Mouse (Mus musculus) granulocyte monocyte progenitor cell, adult 5-6 weeks (primary cell): ENCODE results near the gene Rasgrf2. TPM values are rescaled to one million over a fixed set of nuclear protein-coding genes. Genes with fewer than 3 reads are reported as not detected.
"Not testable (repeated sequence)": the region's sequence is repeated elsewhere in the genome, so short reads cannot be mapped to it uniquely, and the experiment has no call there.

Experiments used
- ATAC-seq: replicated peaks from 2 replicates; pipeline ENCODE4 v1.8.0; 2016; ENCODE audit warnings: mild to moderate bottlenecking, moderate TSS enrichment, inconsistent platforms; ENCODE audit not compliant: poor library complexity, severe bottlenecking
- total RNA-seq, 2 experiments: library from RNA; stranded (forward) in 1 of 2; stranded (reverse) in 1 of 2; fragments of 200-712, 200-1000 nt in 1 of 2; fragments of >200 nt in 1 of 2; fragmentation: Nextera tagmentation in 1 of 2; gene quantifications; 2 replicates each; pipeline ENCODE4 v1.2.3; 2014 to 2017

Gene Rasgrf2
- total RNA-seq (2014; fragmentation: Nextera tagmentation) (1.1 and 1.7 TPM in 2 replicates), total RNA-seq (2017) (0.26 and 0.73 TPM in 2 replicates)

GRCm38 (mm10) chr13:92131384-92132150 lies at the start of gene Rasgrf2:
Rasgrf2 (minus strand) TSS chr13:92131656.
- ATAC-seq: peak; percentile 75

GRCm38 (mm10) chr13:92172686-92173085 lies 41.2 kb upstream of the Rasgrf2 start:
- not testable (repeated sequence) for ATAC-seq

- no peak for ATAC-seq
Observed at GRCm38 (mm10) chr13:92150551-92150950, 19.1 kb upstream of the Rasgrf2 start.

DNA sequence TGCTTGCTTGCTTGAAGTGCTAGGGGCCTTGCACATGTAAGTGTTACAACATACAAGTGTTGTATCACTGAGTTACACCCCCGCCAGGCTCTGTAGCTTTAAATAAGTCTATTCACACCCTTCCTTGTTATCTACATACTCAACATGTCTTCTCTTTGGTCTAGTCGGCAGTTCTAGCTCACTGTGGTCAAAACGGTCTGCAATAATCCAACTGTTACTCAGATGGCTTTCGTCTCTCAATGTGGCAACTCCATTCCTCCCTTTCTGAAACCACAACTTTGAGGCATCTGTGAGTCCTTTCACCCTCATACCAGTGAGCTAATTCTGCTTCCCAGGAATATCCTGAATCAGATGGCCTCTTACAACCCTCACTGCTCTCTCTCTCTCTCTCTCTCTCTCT lies 17.4 kb upstream of the Rasgrf2 start:
- ATAC-seq: no peak

DNA sequence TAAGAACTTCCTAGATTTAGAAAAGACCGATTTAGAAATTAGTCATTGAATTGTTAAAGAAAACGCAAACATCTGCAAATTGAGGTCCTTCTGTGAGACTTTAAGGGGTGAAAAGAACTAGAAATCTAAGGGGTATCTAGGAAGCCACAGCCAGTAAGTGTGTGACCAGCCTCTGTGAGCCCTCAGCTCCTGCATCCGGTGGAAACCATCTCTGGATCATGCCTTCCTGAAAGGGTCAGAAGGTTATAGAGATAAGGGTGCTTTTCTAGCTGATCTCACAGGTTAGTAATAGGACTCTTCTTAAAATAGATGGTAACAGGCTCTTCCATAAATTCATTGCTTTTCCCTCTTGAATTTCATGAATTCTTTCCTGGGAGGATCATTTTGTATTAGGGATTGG lies 3.3 kb upstream of the Rasgrf2 start:
- ATAC-seq: no peak

GRCm38 (mm10) chr13:92132599-92132998 lies 1.1 kb upstream of the Rasgrf2 start:
- ATAC-seq: no peak

GRCm38 (mm10) chr13:92130994-92131383 lies 467 bp downstream of the Rasgrf2 start:
- 0 out of 2 replicates have a peak, but pooled peaks have one; percentile 12 for ATAC-seq

GRCm38 (mm10) chr13:92129877-92130276 lies 1.6 kb downstream of the Rasgrf2 start:
- ATAC-seq: no peak

- ATAC-seq: no peak
Observed at GRCm38 (mm10) chr13:92125902-92126301, 5.6 kb downstream of the Rasgrf2 start.

DNA sequence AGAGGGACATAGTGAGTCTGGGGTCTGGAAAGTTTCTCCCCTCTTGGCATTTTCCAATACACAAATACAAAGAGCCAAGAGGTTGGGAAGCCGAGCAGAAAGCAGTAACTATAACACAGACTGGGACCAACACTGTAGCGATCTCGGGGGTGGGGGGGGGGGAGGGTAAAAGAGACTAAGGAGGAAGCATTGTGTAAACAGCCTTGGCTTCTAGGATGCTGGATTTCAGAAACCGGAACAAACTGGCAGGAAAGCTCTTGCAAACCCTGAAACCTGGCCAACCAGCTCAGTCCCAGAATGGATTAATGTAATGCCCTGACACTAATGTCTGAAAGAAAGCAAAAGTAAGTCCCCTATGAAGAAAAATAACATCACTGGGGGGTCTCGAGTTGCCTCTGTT lies 11.8 kb downstream of the Rasgrf2 start:
- ATAC-seq: no peak

- no peak for ATAC-seq
Observed at GRCm38 (mm10) chr13:92114076-92114475, 17.4 kb downstream of the Rasgrf2 start.

- ATAC-seq: no peak
Observed at GRCm38 (mm10) chr13:92108237-92108636, 23.2 kb downstream of the Rasgrf2 start.

- no peak for ATAC-seq
Observed at GRCm38 (mm10) chr13:92104259-92104658, 27.2 kb downstream of the Rasgrf2 start.

DNA sequence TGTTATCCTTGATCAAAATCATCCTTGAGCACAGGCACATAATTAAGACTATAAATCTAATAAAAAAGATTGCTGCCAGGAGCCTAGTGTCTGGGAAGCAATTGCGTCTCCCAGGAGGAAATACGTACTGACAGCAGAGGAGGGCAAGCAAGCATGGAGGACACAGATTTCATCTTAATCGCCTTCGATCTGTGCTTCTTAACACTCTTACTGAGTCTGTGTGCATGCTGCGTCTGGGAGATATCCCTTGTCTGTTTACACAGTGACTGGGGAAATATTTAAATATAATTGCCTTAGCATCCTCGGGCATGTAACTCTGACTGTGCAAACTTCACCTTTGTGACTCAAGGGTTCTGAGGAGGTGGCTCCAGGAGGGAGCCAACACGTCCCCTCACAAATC lies 33.0 kb downstream of the Rasgrf2 start:
- no peak for ATAC-seq

DNA sequence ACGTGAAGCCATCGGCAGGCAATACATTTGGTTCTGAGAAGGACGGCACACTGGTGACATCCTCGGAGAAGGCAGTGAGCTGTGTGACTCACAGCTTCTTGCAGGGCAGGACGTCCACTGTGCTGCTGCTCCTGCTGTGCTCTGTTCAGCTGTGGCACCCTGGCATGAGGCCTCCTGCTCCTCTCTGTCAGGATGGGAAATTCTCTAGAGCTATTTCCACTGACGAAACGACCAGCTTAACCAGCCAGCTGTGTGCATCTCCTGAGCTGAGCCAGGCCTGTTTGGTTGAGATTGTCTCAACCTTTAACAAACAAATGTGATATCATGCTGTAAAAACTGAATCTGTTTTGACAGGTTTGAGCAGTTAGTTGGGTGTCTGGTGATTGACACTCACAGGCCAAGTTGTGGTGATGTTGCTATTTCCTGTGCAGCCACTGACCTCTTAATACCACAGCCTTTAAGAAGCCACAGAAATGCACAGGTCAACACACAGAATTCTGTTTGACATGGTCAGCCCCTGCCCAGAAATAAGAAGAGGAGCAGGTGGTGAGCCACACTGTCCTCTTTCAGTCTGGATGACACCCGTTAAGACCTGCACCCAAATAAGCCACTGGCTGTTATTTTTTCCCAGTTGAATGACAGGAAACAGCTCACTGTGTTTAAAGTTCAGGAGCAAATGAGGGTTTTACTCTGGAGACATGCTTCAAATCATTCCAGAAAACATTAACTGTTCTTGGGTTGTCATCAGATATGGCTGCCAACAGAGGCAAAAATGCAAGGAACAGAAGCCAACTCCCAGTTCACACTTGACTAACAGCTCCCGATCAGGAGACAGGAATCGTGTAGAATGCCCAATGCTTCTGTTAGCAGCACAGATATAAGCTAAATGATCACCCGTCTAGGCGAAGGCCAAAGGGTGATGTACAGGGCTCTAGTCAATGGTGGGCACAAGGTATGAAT lies 36.0 kb downstream of the Rasgrf2 start:
- no peak for ATAC-seq

DNA sequence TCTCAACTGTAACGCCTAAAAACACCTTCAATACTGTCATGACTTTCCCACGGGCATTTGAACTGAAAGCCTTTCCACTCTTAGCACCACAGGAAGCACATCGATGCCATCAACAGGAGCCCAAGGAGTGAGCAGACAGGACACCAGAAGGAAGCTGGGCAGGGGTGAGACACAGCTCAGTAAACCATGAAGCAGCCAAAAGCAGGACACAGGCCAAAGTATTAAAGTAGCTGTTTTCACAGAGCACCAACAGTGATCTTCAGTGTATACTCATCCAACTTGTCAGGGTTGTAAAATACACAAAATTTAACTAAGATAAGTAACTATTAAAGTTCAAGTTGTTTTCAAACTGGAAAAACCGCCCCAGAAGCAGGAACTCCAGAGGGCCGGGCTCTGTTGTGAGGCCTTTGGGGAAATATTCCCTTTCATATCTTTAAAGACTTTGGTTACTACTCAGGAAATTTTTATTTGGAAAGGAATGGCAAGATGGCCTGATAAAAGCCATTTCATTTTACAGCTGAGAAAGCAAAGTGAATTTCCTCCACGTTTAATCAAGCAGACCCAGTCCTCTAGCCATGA lies 37.7 kb downstream of the Rasgrf2 start:
- no peak for ATAC-seq

DNA sequence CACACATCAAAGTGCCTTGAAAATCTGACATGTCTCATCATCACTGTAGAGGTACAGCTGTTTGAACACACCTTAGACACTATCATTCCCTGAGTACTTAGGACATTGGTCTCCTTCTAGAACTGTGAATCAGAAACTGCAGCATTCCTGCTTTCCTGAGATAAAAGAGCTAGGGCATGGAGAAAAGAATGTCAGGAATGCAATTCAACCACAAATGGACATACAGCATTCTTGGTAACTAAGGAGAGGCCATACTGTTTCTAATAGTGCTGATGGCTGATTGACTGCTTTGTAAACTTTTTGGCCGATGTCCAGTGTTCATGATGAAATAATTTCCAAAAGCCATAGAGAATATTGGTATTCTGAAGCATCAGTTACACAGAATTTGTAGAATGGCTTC lies 58.3 kb downstream of the Rasgrf2 start:
- ATAC-seq: no peak

GRCm38 (mm10) chr13:92068651-92069050 lies 62.8 kb downstream of the Rasgrf2 start:
- ATAC-seq: no peak

DNA sequence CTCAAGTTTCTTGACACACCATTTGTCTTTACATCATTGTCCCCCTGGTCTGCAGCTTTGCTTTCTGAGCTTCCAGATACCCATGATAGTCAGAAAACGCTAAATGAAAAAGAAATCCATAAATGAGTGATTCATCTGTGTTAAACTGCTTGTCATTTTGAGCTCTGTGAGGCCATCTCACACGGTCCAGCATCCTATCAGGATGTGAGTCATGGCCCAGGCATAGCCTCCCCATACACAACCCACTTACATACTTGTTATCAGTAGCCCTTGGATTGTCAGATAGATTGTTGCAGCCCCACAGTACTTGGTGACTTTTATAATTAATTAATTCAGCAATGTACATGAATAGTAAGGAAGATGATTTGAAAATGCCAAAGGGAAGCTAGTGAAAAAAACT lies 63.6 kb downstream of the Rasgrf2 start:
- no peak for ATAC-seq

- ATAC-seq: no peak
Observed at GRCm38 (mm10) chr13:92053748-92054147, 77.7 kb downstream of the Rasgrf2 start.

DNA sequence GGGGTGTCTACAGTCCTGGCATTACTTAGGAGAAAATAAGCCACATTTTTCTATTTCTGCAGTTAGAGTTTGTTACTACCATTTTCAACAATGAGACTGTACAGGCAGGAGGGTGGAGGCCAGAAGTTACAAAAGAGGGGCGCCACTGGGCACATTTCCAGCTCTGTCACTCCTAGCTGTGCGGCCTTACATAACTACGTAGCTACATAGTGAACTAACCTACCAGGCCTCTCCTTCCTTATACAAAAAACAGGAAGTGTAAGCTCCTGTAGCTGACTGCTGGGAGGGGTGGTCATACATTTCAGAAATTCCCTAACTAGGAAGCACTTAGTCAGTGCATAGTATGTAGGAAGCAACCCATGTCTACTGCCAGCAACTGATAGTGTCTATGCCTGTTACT lies 78.5 kb downstream of the Rasgrf2 start:
- peak; percentile 99 for ATAC-seq
